ENCODE assay signal across 8 mouse cellular contexts in genomic region chr4:53218752-53219151, GRCm38 (mm10). TPM values are rescaled to one million over a fixed set of nuclear protein-coding genes. Genes with fewer than 3 reads are reported as not detected.
DNase-seq lines count a peak whose midpoint lies in the region; ATAC-seq and TF ChIP-seq lines count a peak whose summit lies in the region.

No protein-coding gene starts in this region.

- TF ChIP-seq CTCF in brain, embryonic 14.5 days (IDR thresholded peaks at IDR 0.05; ENCODE audit: borderline replicate concordance, extremely low read depth, insufficient read depth, insufficient read length): no peak

- DNase-seq in gastrocnemius, postnatal 10 days: peak; percentile 26
- no peak for DNase-seq in gastrocnemius, adult 8-10 months (ENCODE audit: low spot score in 2 of 2)
- peak; percentile 93 for DNase-seq in brain, embryonic 14.5 days (ENCODE audit: low read depth)
- peak; percentile 23 to 49 for DNase-seq in frontal cortex, postnatal 14 days (ENCODE audit: low spot score in 2 of 2)
- peak; percentile 16 to 48 for DNase-seq in left cerebral cortex, adult 8-10 months (ENCODE audit: low spot score in 2 of 2)
- peak; percentile 57 for DNase-seq in right cerebral cortex, adult 18-20 months

- ATAC-seq in monocyte, adult 5-6 weeks (replicated peaks; ENCODE audit: insufficient number of reproducible peaks, low FRiP score, low TSS enrichment, poor library complexity, severe bottlenecking): no peak
- ATAC-seq in inflammation-experienced regulatory T-cells, adult 6 months: no peak

- TF ChIP-seq POLR2A in brain, embryonic 14.5 days (IDR thresholded peaks at IDR 0.05; ENCODE audit: borderline replicate concordance, extremely low read depth, insufficient read depth, insufficient read length, poor library complexity, severe bottlenecking): no peak

RNA-seq across cellular contexts. Expression of gene Abca1, which starts 59.1 kb away (rescaled TPM):
- 10 to 100 TPM; 13.8 to 18.3 TPM for total RNA-seq in gastrocnemius, postnatal 10 days (2021)
- 1 to 10 TPM; 5.0 to 7.6 (median 7.4) TPM for total RNA-seq in gastrocnemius, adult 8-10 months (2022)
- 9.1 and 15.9 TPM in 2 replicates for polyA plus RNA-seq in brain, embryonic 14.5 days (2012; rRNA removed)
- total RNA-seq in left cerebral cortex, adult 8-10 months (2022): 10 to 100 TPM; 22.3 to 28.5 (median 23.2) TPM
- 21.5 to 30.2 TPM (median 25.1 TPM) in 3 replicates for total RNA-seq in monocyte, adult 5-6 weeks (2017)
- 1 to 10 TPM in 2 of 3 experiments, under 1 TPM in 1; 0.18 to 3.0 (median 2.6) TPM for polyA plus RNA-seq in inflammation-experienced regulatory T-cells, adult 6 months (2017; shearing (Covaris generic))

Comparison
In these comparisons a context has a peak if more than half of its experiments do, and no peak if none do; other contexts are left out.
1. DNase-seq: peak in gastrocnemius, postnatal 10 days (single experiment), brain, embryonic 14.5 days (single experiment), frontal cortex, postnatal 14 days (2 of 2), left cerebral cortex, adult 8-10 months (2 of 2) and right cerebral cortex, adult 18-20 months (single experiment); none in gastrocnemius, adult 8-10 months (0 of 2).